Mouse (Mus musculus): ENCODE results near the gene Slc40a1.

GRCm38 (mm10) chr1:45905107-45905821, 21.1 kb downstream of the Slc40a1 start:
- TF ChIP-seq CTCF (IDR thresholded peaks at IDR 0.05; ENCODE audit: extremely low read depth, insufficient read depth, insufficient read length, insufficient replicate concordance): no peak
- TF ChIP-seq POLR2A (IDR thresholded peaks at IDR 0.05; ENCODE audit: low read depth, low read length): no peak

Measured in spleen, adult 2 months (tissue).